Mouse (Mus musculus) frontal cortex, adult 2 months (tissue): ENCODE results near the gene Paqr7. TPM values are rescaled to one million over a fixed set of nuclear protein-coding genes. Genes with fewer than 3 reads are reported as not detected.
A peak's percentile ranks its signal among the peaks of the same experiment; 100 is the strongest.

Experiments used
- DNase-seq, 2 experiments: peaks; one replicate each; pipeline ENCODE4 v3.0.0; 2022; ENCODE audit warnings: low spot score in 1 of 2; ENCODE audit errors: extremely low spot score in 1 of 2
- polyA plus RNA-seq: library from polyadenylated mRNA; depleted of rRNA; stranded (reverse); fragments of >200 nt; gene quantifications from 2 replicates; pipeline ENCODE4 v1.2.3, GENCODE M21; 2012; rRNA removed

Gene Paqr7
- polyA plus RNA-seq, result 60.0 and 65.6 TPM in 2 replicates

- DNase-seq, result peak in 1 of 2 experiments; percentile 82
Measured at GRCm38 (mm10) chr4:134496595-134497210, at the start of gene Paqr7. Gene Paqr7, plus strand, starts transcription at chr4:134496697.

- no peak for DNase-seq
Measured at GRCm38 (mm10) chr4:134447966-134448365, 48.5 kb upstream of the Paqr7 start.

- DNase-seq, result no peak
Measured at GRCm38 (mm10) chr4:134449595-134450391, 46.7 kb upstream of the Paqr7 start.

- DNase-seq, result peak in 1 of 2 experiments; percentile 76
Measured at GRCm38 (mm10) chr4:134450392-134451195, 45.9 kb upstream of the Paqr7 start.

- no peak for DNase-seq
Measured at GRCm38 (mm10) chr4:134451484-134451883, 45.0 kb upstream of the Paqr7 start.

- DNase-seq, result no peak
Measured at GRCm38 (mm10) chr4:134453619-134454400, 42.7 kb upstream of the Paqr7 start.

- no peak for DNase-seq
Measured at GRCm38 (mm10) chr4:134455310-134455709, 41.2 kb upstream of the Paqr7 start.

GRCm38 (mm10) chr4:134457130-134457825 lies 39.2 kb upstream of the Paqr7 start:
- DNase-seq, result no peak

GRCm38 (mm10) chr4:134458856-134459255 lies 37.6 kb upstream of the Paqr7 start:
- no peak for DNase-seq

GRCm38 (mm10) chr4:134460277-134460676 lies 36.2 kb upstream of the Paqr7 start:
- DNase-seq, result no peak

- no peak for DNase-seq
Measured at GRCm38 (mm10) chr4:134461252-134461651, 35.2 kb upstream of the Paqr7 start.

- DNase-seq, result no peak
Measured at GRCm38 (mm10) chr4:134465789-134466188, 30.7 kb upstream of the Paqr7 start.

- no peak for DNase-seq
Measured at GRCm38 (mm10) chr4:134466381-134467262, 29.9 kb upstream of the Paqr7 start.

GRCm38 (mm10) chr4:134467435-134468214 lies 28.9 kb upstream of the Paqr7 start:
- DNase-seq, result no peak

GRCm38 (mm10) chr4:134468215-134468575 lies 28.3 kb upstream of the Paqr7 start, which contains the start of gene Stmn1:
Gene Stmn1, plus strand, starts transcription at chr4:134468320.
- peak; percentile 90 to 95 for DNase-seq

GRCm38 (mm10) chr4:134468578-134469266 lies 27.8 kb upstream of the Paqr7 start:
- peak; percentile 85 to 96 for DNase-seq

GRCm38 (mm10) chr4:134469341-134469796 lies 27.1 kb upstream of the Paqr7 start:
- DNase-seq, result no peak
